Mouse (Mus musculus) olfactory bulb, adult 2 months (tissue): ENCODE results near the gene Grip1. TPM values are rescaled to one million over a fixed set of nuclear protein-coding genes. Genes with fewer than 3 reads are reported as not detected.
A peak's percentile ranks its signal among the peaks of the same experiment; 100 is the strongest.

ENCODE experiments used
- H3K27ac ChIP-seq: fragments of 200-500 bp; 2 replicates; pipeline ENCODE4 v1.5.1; 2012; ENCODE audit warnings: low read depth, low read length; ENCODE audit not compliant: insufficient read depth
- H3K4me1 ChIP-seq: fragments of 200-500 bp; 2 replicates; pipeline ENCODE4 v1.6.1; 2012; ENCODE audit warnings: low read length; ENCODE audit not compliant: control insufficient read depth, insufficient read depth
- H3K4me3 ChIP-seq: fragments of 200-500 bp; 2 replicates; pipeline ENCODE4 v1.5.1; 2012; ENCODE audit warnings: mild to moderate bottlenecking, low read depth, low read length, moderate library complexity; ENCODE audit not compliant: insufficient read depth
- CTCF ChIP-seq: fragments of 200-500 bp; IDR thresholded peaks from 2 replicates; pipeline ENCODE4 v1.5.1; 2012; ENCODE audit warnings: low read depth, mild to moderate bottlenecking, low read length, moderate library complexity; ENCODE audit not compliant: insufficient read depth
- POLR2A ChIP-seq: fragments of 200-500 bp; IDR thresholded peaks from 2 replicates; pipeline ENCODE4 v1.6.1; 2012; ENCODE audit warnings: mild to moderate bottlenecking, low read depth, low read length, moderate library complexity; ENCODE audit not compliant: insufficient read depth
- WGBS: fragments of 180-500 bp; shearing (Covaris S2); methylation state at CpG from one replicate; pipeline ENCODE4 v1.1.7; 2018; 5-methylcytosine and 5-hydroxymethylcytosine counted together
- polyA plus RNA-seq: library from polyadenylated mRNA; stranded (reverse); fragments of >200 nt; gene quantifications from 2 replicates; pipeline ENCODE4 v1.2.4, GENCODE M21; 2012; ENCODE audit warnings: low replicate concordance; ENCODE audit not compliant: missing spikeins, insufficient read depth, insufficient read length

The Grip1 gene
- polyA plus RNA-seq, 1 experiment: not detected

DNA sequence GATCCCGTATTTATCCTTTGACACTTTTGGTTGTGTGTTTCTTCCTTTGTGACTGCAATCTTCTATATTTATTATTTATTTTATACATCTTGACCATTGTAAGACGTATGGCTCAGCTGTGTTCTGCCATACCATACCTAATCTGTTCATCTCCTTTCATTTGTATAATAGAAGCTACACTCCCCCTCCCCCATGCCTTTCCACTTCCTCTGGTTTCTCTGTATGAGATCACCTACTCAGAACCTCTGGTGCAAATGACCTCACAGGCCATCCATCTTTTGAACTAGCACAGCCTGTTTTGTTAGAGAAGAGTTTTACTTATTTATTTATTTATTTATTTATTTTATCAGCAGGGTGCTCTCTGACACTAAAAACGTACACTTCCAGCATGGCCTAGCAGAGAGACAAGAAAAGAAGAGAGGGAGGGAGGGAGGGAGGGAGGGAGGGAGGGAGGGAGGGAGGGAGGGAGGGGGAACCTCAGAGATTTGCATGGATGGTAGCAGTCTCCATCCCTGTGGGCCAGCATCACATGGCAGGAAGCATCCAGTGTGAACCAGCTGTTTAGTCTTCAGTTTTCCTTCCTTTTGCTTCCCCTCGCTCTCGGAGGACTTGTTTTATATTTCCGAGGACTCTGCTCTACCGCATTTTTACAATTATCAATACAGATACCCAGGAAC is 207.2 kb downstream of the Grip1 start:
- TF ChIP-seq POLR2A: no peak
- no peak for TF ChIP-seq CTCF
- no peak overlapping the region for H3K27ac ChIP-seq
- WGBS: 68% methylated on average over 7 of the region's 7 CpGs

DNA sequence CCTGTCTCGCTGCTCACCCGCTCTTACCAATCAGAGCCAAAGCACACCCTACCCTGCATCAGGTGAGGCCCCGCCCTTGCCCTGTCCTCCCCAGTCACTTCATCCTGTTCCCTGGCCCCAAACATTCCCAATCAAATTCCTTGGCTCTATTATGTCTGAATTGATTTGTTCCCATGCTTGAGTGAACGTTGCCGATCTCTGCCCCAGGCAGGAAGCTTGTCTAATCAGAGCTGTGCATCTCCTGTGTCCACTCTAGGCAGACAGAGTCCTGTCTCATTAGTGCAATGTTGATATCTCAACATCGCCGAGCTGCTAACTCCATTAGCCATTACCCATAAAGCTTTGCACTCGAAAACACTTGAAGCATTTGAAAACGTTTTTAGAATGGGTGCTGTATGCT is 210.0 kb downstream of the Grip1 start:
- H3K4me3 ChIP-seq: no peak overlapping the region
- H3K27ac ChIP-seq: no peak overlapping the region
- 89% methylated on average over 9 of the region's 9 CpGs for WGBS
- TF ChIP-seq CTCF (no peak), POLR2A (no peak)
- H3K4me1 ChIP-seq: 0 out of 2 replicates have a peak, but pooled peaks cover 4% of the 10 kb centered on the region

More for the DNA sequence above, 207.2 kb downstream of the Grip1 start:
- H3K4me1 ChIP-seq: no peaks in the 10 kb centered on the region
- H3K4me3 ChIP-seq: no peak overlapping the region

DNA sequence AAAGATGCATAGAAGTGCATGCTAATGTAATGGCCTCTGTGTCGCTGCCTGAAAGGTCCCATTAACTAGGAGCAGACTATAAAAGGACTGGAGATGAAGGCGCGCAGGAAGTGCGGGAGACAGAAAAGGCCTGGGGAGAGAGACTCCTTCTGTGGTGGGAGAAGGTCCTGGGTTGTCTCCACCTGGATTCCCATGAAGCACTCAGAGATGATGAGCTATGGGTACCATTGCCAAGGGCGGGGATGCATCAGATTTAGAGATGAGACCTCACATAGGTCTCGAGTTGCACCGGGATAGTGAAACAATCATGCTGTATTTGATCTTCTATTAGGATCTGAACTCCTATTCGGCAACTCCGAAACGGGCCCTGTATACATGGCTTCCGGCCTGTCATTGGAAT is 212.8 kb downstream of the Grip1 start:
- 84% methylated on average over 11 of the region's 11 CpGs for WGBS
- TF ChIP-seq CTCF: no peak
- TF ChIP-seq POLR2A: no peak
- Histone ChIP-seq H3K4me1 (0 out of 2 replicates have a peak, but pooled peaks cover 4% of the 10 kb centered on the region), H3K4me3 (no peak overlapping the region), H3K27ac (no peak overlapping the region)

DNA sequence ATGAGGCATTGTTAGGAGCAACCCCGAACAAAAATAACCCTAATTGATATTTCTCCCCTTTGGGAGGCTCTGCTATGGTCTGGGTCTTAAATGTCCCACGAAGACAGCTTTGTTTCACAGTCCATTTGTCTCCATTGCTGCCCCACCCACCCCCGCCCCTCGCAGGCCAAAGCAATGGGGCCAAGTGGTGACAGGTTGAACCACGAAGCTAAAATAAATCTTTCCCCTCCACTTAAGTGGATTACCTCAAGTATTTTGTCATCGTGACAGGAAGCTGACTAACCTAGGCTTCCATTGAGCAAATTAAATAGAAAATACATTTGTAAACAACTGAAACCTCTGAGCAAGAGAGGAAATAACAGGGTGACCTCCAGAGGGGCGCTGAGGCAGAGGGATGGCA is 216.8 kb downstream of the Grip1 start:
- WGBS: 74% methylated on average over 7 of the region's 7 CpGs
- Histone ChIP-seq H3K4me3 (no peak overlapping the region), H3K4me1 (0 out of 2 replicates have a peak, but pooled peaks cover 4% of the 10 kb centered on the region), H3K27ac (no peak overlapping the region)
- TF ChIP-seq CTCF (no peak), POLR2A (no peak)

DNA sequence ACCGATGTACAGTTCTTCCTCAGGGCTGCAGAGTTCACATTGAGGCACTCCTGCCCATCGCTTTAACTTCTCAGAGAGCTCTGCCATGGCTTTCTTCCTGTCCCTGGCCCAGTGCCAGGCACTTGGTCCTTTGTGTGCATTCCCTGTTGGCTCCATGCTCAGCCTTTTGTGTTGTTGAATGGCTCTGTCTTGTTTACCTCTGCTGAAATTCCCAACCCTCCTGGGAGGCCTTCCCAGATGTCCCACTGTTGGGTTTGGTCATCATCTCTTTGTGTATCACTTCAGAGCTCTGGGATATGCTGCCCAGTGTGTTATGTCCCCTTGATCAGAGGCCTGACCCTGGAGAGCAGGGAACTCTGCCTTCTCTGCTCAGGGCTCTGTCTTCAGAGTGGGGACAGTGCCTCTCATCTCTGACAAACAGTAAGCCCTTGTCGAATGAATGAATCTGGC is 230.8 kb downstream of the Grip1 start:
- Histone ChIP-seq H3K4me3 (no peak overlapping the region), H3K27ac (no peak overlapping the region), H3K4me1 (peaks cover 7% of the 10 kb centered on the region; the same call in 1 of the 2 replicates)
- no peak for TF ChIP-seq CTCF
- no peak for TF ChIP-seq POLR2A
- 48% methylated on average over 3 of the region's 3 CpGs for WGBS

DNA sequence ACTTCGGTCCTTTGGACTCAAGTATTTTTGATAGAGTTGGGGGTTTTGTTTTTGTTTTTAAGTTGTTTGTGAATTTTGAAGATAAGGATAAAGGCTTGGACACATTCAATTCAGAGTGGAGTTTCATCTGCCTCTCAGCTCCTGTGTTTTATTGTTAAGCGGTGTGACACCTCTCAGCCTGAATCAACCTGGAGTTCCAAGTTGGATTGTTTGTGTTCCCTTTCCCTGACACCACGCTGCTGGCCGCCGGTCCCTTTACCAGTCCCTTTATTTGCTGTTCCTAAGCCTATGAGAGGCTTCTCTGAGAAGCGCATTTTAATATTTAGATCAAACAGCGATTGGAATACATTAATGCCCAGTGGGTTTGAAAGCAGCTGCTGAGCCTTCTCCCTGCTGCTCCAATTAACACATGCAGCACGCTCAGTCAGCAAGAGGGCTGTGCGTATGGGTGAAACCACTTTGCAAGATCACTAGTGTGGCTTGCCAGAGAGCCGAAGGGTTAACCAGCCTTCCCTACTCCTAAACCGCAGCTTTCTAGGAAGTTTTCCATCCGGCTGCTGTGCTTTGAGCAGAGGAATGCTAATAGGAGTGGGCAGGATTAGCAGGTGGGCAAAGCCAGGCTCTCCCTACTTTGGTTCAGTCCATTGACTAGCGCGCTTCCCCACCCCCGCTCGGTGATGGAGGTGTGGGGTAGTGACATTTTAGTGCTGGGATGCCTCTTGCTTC is 237.9 kb downstream of the Grip1 start:
- 3% methylated on average over 16 of the region's 16 CpGs for WGBS
- H3K27ac ChIP-seq: peak overlapping the region; percentile 98
- H3K4me3 ChIP-seq: peak overlapping the region; percentile 61
- peaks cover 3% of the 10 kb centered on the region for H3K4me1 ChIP-seq
- TF ChIP-seq POLR2A: no peak
- TF ChIP-seq CTCF: no peak

DNA sequence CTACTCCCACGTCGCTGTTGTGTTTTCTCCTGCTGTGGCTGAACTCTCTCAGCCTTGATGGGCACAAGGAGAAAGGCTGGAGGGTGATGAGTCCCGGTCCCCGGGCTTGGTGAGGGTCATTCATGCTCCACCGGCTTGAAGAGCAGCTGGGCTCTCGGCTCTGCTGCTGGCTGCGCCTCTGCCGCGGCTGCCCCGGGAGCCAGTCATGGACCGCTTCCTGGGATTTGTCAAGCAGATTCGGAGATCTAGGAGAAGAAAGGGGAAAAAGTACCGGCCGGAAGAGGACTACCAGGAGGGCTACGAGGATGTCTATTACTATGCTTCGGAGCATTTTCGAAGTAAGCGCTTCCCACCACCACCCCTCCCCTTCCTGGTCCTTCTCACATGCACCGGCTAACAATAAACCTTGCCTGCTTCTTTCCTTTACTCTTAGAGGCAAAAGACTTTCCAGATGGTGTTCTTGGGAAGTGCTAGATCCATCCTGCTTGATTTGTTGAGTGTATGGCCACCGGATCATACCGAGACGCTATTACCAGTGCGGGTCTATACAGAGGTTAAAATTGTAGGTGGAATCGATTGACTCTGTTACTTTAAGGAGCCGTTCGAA is 238.8 kb downstream of the Grip1 start:
- WGBS: under 1% methylated on average over 26 of the region's 26 CpGs
- peak overlapping the region; percentile 76 for H3K27ac ChIP-seq
- TF ChIP-seq POLR2A: no peak
- TF ChIP-seq CTCF: no peak
- H3K4me3 ChIP-seq: peak overlapping the region; percentile 63
- peaks cover 3% of the 10 kb centered on the region for H3K4me1 ChIP-seq

DNA sequence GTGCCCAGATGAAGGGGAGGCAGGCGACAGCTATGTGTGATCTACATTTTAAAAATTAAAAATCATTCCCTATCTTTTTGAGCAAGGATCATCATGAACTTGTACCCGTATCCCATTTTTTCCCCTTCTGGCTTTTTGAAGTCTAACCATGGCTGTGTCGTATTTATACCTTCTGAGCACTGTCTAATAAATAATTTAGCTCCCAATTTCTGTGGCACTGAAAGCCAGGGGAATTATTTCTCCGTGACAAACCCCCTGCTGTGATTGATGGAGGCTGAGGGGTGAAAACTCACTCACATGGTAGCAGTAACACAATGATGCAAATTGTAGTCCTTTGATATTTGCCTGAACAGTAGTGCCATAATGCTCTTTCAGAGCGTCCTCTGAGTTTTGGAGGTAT is 239.8 kb downstream of the Grip1 start:
- peak overlapping the region; percentile 26; the same call in 1 of the 2 replicates for H3K4me3 ChIP-seq
- peaks cover under 1% of the 10 kb centered on the region; the same call in 1 of the 2 replicates for H3K4me1 ChIP-seq
- peak overlapping the region; percentile 76 for H3K27ac ChIP-seq
- WGBS: 33% methylated on average over 5 of the region's 5 CpGs
- TF ChIP-seq CTCF (no peak), POLR2A (no peak)
